Mouse (Mus musculus) ovary, postnatal 10 days (tissue): ENCODE data around the gene E130218I03Rik.

Experiments used
- DNase-seq: peaks from one replicate; pipeline ENCODE4 v3.0.0; 2022; ENCODE audit warnings: low spot score

The E130218I03Rik gene

GRCm38 (mm10) chr4:134243516-134244250, at the start of gene E130218I03Rik:
Gene E130218I03Rik, plus strand, starts transcription at chr4:134243662.
- no peak for DNase-seq

DNA sequence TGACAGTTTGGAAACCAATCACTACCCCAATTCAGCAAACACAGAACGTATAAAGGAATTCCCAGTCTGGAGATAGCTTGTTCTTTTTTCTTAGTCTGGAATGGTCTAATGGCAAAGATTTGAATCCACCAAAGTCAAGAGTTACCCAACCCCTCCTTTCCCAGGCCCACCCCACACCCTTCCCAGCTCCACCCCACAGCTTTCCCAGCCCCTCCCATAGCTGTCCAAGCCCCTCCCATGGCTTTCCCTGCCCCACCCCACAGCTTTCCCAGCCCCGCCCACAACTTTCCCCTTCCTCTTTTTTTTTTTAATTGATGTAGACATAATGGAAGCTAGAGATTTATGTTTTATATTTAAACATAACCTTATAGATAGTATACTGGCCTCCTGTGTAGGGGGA, 44.1 kb upstream of the E130218I03Rik start:
- no peak for DNase-seq

GRCm38 (mm10) chr4:134202904-134203303, 40.6 kb upstream of the E130218I03Rik start, which contains the start of gene Gm7534:
Gene Gm7534, minus strand, starts transcription at chr4:134203004.
- DNase-seq: no peak

DNA sequence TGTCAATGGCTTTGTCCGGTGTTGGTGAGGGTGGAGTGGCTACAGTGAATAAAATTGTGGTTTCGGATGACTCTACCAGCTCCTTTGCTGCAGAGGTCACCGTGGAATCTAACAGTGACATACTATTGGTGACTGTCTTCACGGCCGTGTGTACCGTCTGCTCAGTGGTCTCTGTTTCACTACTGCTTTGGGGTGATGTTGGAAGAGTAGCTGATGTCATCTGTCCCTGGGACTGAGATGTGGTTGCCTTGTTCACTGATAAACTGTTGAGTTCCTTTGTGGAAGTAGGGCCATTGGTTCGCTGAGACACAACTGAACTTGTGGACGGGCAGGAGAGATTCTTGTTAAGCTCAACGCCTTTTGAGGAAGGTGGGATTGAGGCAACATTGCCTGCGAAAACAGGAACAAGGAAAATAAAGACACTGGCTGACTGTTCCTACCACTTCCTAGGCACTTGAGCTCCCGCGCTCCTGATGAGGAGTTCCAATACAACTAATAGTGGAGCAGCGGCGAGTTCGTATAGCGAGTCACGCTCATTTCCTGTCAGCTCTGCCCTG, 40.0 kb upstream of the E130218I03Rik start:
- DNase-seq: no peak

DNA sequence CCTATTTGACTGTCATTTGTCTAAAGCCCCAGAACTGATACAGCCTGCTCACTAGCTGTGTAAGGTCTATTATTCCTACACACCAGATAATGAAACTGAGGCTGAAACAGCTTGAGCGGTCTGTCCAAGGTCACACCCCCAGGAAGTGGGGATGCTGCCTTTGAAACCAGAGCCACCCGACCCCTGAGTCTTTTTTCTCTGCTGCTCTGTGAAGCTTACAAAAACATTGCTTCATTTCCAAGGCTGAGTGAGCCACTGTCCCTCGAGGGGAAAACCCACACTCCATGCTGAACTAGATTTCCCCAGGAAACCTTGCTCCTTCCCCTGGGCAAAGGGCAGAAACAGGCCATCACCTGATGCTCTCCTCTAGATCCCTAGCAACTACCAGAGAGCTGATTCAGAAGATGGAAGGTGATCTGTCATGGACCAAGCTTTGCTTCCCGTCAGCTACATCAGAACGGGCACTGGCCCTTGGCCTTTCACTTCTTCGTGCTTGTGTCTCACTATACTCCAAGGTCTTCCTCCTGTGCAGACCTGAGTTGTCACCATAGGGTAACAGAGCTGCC, 36.9 kb upstream of the E130218I03Rik start:
- DNase-seq: no peak

DNA sequence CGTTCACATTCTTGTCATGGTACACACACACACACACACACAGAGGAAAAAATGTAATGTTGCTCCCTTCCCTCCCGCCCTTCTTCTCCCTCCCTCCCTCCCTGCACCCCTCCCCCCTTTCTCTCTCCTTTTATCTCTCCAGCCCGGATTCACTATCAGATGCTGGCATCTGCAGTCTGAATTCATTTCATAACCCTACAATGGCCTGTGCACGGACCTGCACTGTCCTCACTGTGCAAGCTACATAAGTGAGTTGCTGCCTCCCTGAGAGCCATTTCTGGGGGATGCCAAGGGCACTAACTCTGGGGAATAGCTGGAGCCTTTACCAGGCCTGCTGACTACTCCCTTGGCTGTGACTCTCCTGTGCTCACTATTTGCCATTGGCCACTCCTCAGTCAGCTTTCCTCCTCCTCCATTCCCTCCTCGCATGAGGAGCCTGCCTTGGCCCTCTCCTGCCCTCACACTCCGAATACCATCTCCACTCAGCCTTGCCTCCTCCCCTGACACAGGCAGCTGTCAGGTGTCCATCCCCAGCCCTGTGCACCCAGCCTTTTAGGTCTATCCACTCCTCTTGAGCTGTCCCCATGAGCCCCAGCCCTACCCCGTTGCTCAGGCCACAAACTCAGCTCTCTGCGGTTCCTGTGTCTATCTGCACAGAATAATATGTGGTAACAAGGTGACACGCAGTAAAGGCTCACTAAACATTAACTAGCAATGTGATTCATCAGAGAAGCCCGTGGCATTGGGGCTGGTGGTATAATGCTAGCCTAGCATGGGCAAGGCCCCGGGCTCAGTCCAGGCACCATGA, 20.5 kb upstream of the E130218I03Rik start:
- DNase-seq: no peak

GRCm38 (mm10) chr4:134227194-134227593, 16.3 kb upstream of the E130218I03Rik start, which contains the start of gene Catsper4:
Gene Catsper4, minus strand, starts transcription at chr4:134227383.
- no peak for DNase-seq

GRCm38 (mm10) chr4:134230431-134230830, 13.0 kb upstream of the E130218I03Rik start:
- no peak for DNase-seq

GRCm38 (mm10) chr4:134234876-134235275, 8.6 kb upstream of the E130218I03Rik start:
- no peak for DNase-seq

DNA sequence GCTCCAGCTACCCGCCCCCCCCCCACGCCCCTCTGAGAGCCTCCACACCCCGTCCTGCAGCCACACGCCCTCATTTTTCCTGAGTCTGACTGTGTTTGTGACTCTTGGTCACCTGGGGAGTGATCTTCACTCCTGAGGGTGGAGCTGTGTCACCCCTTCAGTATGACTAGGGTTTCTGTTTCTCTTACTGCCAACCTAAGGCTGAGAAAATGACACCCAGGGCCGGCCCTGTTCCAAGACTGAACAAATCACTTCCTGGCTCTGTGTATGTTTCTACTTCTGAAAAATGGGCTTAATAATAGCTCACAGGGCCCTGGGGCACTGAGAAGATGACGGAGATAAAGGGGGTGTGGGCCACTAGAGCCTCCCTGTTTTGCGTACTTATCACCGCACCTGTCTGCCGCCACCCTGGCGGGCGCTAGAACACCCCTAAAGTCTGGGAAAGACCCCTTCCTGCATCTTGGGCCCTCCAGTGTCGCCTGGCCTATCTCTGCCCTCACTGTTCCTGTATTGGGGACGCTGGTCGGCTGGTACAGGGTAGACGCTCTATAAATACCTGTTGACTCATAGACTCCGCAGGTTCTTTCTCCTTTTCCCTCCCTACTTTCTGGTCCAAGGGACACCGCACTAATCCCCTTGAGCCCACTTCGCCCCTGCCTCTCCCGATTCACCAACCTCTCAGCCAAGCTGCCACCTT, 5.7 kb upstream of the E130218I03Rik start:
- DNase-seq: no peak

- DNase-seq: peak; percentile 62
Observed at GRCm38 (mm10) chr4:134238279-134238651, 5.2 kb upstream of the E130218I03Rik start, which contains the start of gene Cnksr1. Gene Cnksr1, minus strand, starts transcription at chr4:134238399.

DNA sequence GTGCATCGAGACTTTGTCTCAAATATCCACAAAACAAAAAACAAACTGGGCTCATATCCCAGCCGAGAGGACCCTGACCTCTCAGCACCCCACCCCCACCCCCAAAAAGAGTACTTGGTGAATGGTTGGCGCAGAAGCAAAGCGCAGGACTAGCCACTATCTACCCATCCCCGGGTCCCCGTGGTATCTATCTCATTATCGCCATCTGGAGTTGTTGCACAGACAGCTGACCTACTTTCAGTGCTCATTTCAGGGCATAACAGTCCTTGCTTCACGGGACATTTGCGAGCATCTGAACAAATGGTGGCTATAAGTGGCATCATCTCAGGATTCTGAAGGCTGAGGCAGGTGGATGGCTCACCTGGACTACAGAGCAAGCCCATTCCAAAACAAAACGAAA, 4.8 kb upstream of the E130218I03Rik start:
- DNase-seq: no peak

DNA sequence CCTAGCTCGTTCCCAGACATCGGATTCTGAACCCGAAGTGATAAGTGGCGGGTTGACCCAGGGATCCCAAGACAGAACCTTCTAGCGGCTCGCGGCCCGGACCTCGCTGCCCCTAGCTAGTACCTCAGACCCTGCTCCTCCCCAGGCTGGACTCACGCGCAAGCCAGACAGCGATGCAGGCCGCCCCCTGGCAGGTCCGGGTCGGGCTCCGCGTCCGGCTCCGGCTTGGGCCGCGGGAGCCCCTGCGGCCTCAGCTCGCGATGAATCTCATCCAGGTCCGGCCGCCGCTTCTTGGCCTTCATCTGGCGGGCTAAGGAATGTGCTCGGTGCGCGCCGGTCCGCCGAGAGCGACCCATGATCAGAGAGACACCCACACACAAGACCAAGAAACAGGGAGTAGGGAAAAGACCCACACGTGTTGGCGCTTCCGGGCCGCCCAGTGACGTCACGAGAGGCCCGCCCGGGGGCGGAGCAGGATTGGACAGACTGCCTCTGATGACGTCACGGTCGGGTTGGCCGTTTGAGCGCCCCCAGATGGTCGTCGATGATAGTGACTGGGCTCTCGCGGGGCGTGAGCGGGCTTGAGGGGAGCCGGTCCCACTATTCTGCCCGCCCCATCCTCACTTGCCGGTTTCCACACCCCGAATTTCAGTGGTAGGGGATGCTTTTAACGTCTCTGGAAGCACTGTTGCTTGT, 1.8 kb downstream of the E130218I03Rik start, which contains the start of gene Zfp593:
TSS of gene Zfp593 (minus strand) at position 445 of the 696 bp plus-strand sequence.
- DNase-seq: peak; percentile 85

DNA sequence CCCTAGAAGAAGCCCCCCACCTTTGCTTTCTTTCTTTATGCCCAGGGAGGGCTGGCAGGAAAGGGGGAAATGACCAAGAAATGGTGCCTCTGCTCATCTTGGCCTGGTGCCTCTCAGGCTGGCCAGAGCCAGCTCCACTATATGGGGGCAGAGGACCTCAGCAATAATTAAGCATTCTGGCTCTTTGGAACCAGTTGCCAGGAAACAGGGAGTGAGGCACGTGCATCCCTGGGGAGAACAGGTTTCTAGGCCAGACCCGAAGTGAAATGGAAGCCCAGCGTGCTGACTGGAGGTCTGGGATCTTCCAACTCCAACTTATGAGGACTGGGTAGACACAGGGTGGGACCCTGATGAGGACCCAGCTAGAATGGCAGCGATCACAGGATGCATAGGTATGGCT, 2.8 kb downstream of the E130218I03Rik start:
- no peak for DNase-seq

DNA sequence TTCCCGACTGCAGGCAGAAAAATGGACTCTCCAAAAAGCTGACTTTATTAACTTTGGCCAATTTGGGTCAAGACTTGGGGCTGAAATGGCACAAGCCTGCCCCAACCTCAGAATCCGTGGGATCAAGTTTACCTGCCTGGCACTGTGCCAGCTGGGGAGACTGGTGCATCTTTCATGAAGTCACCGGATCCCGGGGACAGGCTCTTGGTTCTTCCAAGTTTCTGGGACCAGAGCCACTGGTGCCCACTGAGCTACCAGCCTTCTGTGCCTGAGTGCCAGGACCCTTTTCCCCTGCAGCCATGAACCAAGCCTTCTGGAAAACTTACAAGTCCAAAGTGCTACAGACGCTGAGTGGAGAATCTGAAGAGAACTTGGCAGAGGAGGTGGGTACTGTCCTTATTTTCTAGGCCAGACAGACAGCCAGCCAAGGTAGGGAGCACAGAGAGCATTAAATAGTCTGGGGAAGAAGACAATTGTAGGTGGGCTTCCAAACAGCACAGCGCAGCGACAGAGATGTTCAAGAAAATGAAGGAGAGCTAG, 3.3 kb downstream of the E130218I03Rik start, which contains the start of gene Gm30191:
TSS of gene Gm30191 (plus strand) at position 217 of the 540 bp plus-strand sequence.
- no peak for DNase-seq

- DNase-seq: peak; percentile 57
Observed at GRCm38 (mm10) chr4:134249651-134250050, 6.2 kb downstream of the E130218I03Rik start.

GRCm38 (mm10) chr4:134250116-134250929, 6.9 kb downstream of the E130218I03Rik start:
- no peak for DNase-seq

GRCm38 (mm10) chr4:134250930-134251240, 7.4 kb downstream of the E130218I03Rik start:
- no peak for DNase-seq

DNA sequence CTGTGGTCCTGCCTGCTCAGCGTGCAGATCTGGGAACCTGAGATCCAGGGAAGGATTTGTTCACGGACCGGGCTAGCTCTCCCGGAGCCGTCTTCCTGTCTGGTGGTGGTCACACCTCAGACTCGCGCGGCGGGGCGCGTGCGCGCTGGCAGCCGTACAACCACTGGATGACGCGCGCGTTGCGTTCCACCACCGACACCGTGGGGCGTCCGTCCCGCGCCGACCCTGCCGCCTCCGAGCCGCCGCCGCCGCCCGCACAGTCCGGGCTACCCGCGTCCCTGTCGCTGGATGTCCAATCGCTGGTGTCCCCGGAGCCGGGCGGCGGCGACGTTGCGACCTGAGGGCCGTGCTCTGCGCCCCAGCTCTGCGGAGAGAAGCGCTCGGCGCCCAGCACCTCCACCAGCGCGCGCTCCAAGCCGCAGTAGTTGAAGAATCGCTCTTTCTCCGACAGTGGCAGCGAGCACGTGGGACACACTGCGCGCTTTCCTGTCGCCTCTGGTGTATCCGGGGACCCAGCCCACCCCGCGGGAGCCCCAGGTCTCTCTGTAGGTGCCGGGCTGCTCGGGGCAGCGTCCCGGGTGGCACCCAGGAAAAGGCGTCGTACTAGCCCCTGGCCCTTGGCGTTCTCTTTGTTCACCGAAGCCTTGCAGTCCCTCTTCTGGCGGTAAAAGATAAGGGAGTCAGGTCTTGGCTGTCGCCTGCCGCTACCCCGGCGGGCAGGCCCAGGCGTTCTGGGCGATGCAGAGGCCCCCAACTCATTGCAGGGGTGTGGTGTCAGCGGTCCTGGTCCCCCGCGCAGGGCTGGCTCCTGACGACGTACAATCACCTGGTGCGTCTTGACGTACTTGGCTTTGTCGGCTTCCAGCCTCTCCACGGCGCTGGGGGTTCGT, 8.0 kb downstream of the E130218I03Rik start:
- no peak for DNase-seq
